Mouse (Mus musculus): ENCODE data around the gene Pparg.

Gene Pparg

GRCm38 (mm10) chr6:115366869-115367610, 6.3 kb downstream of the Pparg start:
- DNase-seq, result no peak

- no peak for DNase-seq
Measured at GRCm38 (mm10) chr6:115374871-115375852, 14.4 kb downstream of the Pparg start.

DNA sequence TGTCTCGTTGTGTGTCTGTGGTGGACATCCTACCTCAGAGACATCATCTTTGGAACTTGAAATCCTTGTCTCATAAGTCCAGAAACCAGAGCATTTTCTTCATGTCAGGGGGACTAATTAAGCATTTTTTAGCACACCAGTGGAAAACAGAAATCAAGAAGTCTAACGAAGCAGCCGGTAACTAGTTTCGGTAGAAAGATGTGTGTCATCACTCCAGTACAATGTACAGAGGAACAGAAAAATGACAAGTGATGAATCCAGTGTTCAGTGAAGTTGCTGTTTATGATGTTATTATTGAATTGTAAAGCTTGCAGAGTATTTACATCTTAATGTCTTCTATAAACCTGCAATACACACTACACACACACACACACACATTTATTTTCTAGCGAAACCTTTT, 19.8 kb downstream of the Pparg start:
- DNase-seq, result no peak

DNA sequence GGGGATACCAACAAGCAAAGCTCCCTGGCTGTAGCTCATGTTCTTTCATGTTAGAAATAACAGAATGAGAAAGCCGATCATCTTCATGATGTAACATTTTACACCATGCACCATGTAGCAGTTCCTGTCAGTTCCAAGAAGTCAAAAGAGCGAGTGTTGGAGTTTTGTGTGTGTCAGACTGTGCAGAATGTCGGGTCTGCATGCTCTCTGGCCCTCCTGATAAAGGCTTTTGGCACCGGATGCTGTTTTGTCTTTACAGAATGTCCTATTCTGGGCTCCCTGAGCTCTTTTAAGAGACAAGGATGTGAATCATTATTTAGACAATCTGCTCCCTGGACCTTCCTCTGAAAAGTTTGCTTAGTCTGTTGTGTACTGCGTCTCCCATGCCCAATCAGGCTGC, 22.0 kb downstream of the Pparg start:
- DNase-seq, result no peak

DNA sequence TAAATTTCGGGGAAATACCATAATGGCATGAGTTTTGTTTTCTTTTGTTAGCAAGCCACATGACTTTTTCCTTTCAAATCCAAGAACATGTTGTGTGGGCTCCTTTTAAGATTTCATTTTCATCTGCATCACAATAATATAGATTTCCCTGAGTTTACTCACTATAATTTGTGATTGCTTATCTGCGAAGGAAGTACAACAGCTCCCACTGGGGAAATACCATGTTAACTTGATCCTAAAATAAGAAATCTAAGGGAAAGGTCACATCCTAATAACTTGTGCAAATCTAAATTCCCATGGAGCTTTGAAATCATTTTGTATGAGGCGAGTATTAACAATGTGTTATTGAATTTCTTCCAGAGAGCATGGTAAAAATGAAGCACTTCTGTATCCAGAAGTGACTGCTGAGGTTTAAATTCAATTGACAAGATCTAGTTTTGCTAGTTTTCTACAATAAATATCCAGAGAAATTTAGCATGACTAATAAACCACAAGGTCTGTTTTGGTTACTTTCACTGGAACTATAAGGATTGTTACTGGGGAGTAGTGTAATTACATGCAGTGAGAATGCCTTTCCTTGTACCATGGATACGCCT, 29.3 kb downstream of the Pparg start:
- DNase-seq, result no peak

DNA sequence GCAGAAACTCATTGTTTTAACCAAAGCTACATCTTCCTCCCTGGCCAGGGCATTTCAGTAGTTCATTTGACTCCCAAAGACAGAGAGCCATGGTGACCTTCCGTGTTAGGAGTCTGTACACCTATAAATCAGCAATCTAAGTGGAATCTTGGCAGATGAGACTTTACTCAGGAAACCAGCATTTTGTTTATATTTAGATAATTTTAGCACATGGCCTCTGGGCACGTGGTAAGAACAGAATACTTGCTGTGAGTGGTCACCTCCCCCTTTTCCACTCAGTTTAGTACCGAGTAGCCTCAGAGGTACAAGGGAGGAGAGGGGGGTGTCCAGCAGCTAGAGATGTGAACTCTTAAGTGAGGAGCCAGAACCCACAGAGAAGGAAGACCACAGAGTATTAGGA, 36.2 kb downstream of the Pparg start:
- no peak for DNase-seq

DNA sequence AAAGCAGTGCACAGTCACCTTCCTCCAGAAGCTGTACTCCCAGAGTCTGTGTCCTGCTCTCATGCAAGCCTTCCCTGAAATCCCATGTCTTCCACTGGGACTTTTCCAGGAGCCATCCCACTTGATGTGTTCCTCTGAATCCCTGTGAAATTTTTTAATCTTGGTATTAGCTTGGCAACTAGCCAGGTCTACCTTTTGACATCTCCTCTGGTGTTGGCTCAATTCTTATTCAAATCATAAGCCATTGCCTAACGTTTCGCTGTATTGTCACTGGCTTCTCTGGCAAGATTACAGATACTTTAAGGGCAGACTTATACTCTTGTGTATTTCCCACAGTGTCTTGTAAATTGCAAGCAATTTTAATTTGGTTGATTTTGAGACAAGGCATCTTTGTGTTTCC, 43.6 kb downstream of the Pparg start:
- no peak for DNase-seq

- no peak for DNase-seq
Measured at GRCm38 (mm10) chr6:115411477-115411876, 50.7 kb downstream of the Pparg start.

DNA sequence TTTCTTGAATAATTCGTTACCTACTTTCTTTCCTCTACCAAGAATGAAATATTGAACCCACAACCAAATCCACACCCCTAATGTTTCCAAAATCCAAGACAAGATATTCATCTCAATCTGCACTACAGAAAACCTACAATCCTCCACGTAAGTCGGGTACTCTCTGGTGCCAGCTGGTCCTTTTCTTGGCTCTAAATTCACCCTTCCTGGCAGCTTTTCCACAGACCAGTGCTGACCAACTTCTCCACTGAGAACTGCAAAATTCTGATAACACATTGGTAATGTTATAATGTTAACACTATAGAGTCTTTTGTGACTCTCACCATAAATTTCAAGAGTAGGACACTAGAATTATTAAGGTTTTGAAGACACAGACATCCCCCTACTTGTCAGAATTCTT, 57.4 kb downstream of the Pparg start:
- DNase-seq, result no peak

DNA sequence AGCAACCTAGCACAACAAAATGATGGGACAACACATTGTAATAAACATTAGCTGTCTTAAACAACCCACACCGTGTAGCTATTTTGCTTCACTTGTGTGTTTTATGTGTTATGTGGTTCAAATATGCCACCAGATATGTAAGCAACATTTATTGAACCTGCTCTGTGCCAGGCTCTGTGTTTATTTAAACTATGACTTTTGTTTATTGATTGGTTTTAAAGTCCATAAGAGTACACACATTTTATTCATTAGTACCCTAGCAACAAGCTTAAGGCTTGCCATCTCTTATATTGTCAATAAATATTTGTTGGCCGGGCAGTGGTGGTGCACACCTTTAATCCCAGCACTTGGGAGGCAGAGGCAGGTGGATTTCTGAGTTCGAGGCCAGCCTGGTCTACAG, 58.2 kb downstream of the Pparg start:
- no peak for DNase-seq

DNA sequence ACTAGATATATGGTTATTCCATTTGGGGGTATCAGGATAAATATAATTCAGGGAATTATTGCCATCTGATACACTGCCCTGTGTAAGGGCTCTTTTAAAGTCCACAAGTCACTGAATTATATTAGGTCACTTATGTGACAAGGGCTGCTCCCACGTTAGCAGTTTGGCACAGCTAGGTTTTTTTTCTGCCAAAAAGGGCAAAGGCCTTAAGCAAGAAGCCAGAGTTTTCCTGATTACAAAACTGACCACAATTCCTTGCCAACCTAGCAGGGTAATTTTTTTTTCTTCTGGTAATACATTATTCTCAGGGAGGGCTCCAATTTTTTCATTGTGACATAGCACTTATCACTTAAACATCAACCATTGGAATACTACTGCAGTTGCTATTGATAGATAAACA, 60.2 kb downstream of the Pparg start:
- DNase-seq, result no peak

GRCm38 (mm10) chr6:115421665-115422064, 60.9 kb downstream of the Pparg start:
- no peak for DNase-seq

GRCm38 (mm10) chr6:115424433-115424832, 63.7 kb downstream of the Pparg start:
- no peak for DNase-seq

DNA sequence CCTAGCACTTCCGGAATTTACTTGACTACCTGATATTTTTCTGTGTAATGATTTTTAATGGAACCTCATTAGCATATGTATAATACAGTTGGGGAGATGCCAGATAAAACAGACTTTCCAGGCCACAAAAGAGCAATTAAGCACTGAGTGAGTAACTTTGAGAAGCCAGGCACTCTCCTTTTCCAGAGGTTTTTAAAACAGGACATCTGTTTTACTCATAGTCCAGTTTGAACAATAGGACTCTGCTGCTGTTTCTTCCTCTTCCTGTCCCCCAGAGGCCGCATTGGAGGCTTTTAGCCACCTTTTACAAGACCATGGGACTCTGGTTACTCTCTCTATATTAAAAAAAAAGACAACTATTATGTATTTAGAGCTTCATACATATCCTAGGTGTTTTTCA, 72.0 kb downstream of the Pparg start:
- no peak for DNase-seq

DNA sequence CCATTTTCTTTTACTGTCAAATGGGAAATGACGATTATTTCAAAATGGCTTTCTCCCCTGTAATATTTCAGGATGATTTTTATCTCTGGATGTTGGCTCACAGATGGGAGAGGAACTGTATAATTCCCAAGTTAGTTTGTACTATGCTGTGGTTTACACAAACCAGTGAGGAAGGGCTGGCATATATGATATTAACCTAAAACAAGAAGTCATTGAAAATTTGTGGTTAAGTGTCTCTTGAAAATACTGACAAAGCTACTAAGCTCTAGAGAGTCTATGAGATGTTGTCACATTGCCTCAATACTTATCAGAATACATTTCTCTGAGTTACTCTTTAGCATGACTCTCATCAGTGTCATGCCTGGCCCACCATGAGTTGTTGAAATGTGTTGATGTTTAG, 73.3 kb downstream of the Pparg start:
- no peak for DNase-seq

GRCm38 (mm10) chr6:115434816-115435215, 74.1 kb downstream of the Pparg start:
- DNase-seq, result no peak

- DNase-seq, result no peak
Measured at GRCm38 (mm10) chr6:115440231-115441006, 79.7 kb downstream of the Pparg start.

GRCm38 (mm10) chr6:115452501-115452900, 91.8 kb downstream of the Pparg start:
- no peak for DNase-seq

GRCm38 (mm10) chr6:115462743-115463337, 102.1 kb downstream of the Pparg start:
- DNase-seq, result no peak

- no peak for DNase-seq
Measured at GRCm38 (mm10) chr6:115463338-115463737, 102.6 kb downstream of the Pparg start.

DNA sequence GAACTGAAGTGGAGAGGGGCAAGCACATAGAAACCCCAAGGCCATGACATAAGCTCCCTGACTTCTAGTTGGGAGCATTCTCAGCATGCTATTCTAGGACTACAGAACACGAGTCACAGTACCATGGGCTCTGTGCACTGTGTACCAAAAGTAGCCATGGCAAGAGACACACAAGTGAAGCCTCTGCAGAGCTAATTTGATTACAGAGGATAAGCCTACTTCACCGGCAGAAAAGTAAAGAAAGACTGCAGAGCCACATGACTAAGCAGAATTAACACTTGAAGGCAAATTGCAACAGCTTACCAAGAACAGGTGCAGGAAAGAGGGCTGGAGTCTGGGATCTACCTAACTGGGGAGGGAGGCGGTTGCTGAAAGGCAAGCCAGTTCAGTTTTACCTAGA, 103.9 kb downstream of the Pparg start:
- no peak for DNase-seq

DNA sequence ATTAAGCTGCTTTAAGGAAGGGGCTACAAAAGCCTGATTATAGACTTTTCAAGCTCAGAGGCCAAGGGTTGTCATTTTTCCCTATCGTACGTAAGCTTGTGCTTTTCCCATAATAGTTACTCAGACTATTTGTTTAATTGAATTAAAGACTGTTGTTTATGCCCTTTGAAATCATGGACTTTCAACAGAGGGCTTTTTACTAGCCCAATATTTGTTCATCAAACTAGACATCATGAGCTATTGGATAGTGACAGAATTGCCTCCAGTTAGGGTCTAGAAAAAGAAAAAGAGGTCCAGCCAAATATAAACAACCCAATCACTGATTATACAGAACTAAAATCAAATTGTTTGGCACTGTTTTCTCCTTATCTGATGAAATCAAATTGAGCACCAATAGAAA, 104.7 kb downstream of the Pparg start:
- no peak for DNase-seq
